Mouse (Mus musculus): ENCODE measurements at regions not wholly inside any gene's neighbourhood (a gene's known extent, or its start where the extent isn't known, plus 50 kb on each side); places are given as distances from the start of the nearest gene placed in this dataset.

- Histone ChIP-seq H3K27me3 (ENCODE audit: control insufficient read depth in 1 of 2, insufficient read depth in 2 of 2, low read length in 2 of 2) (peaks cover 0 to 2% of the 10 kb centered on the region in 2 experiments; a peak in 1 of 4 replicates), H3K27ac (ENCODE audit: control insufficient read depth, low read depth, low read length) (no peak overlapping the region), H3K4me1 (ENCODE audit: control insufficient read depth in 1 of 2, insufficient read depth in 2 of 2, low read length in 2 of 2) (no peaks in the 10 kb centered on the region), H3K36me3 (ENCODE audit: control insufficient read depth in 1 of 2, insufficient read depth in 2 of 2, low read length in 2 of 2) (no peaks in the 10 kb centered on the region), H3K9me3 (replicated peaks; ENCODE audit: insufficient read depth, low read length) (no peaks in the 10 kb centered on the region), H3K4me3 (ENCODE audit: control insufficient read depth in 1 of 2, insufficient read depth in 1 of 2, low read depth in 2 of 2, low read length in 2 of 2) (no peak overlapping the region), H3K9ac (ENCODE audit: control insufficient read depth, low read depth, low read length, poor library complexity, severe bottlenecking) (no peak overlapping the region), H3K79me2 (ENCODE audit: control insufficient read depth, insufficient read depth, low read length, poor library complexity) (no peaks in the 10 kb centered on the region)
- TF ChIP-seq ELF1 (IDR thresholded peaks at IDR 0.05; ENCODE audit: low read depth, low read length) (no peak), TBP (IDR thresholded peaks at IDR 0.05; ENCODE audit: low read depth, low read length) (no peak), CHD1 (IDR thresholded peaks at IDR 0.05; ENCODE audit: low read depth, low read length) (no peak), BHLHE40 (IDR thresholded peaks at IDR 0.05; ENCODE audit: borderline replicate concordance, low read depth, low read length) (no peak), ZMIZ1 (IDR thresholded peaks at IDR 0.05; ENCODE audit: low read depth, low read length) (no peak), ZNF384 (IDR thresholded peaks at IDR 0.05; ENCODE audit: low read depth, low read length) (no peak), RAD21 (IDR thresholded peaks at IDR 0.05; ENCODE audit: low read depth, low read length) (no peak), MAFK (IDR thresholded peaks at IDR 0.05; ENCODE audit: borderline replicate concordance, low read depth, low read length) (no peak), UBTF (IDR thresholded peaks at IDR 0.05; ENCODE audit: borderline replicate concordance, insufficient read depth, low read depth, low read length) (no peak), MAX (IDR thresholded peaks at IDR 0.05; ENCODE audit: low read length) (no peak), ZKSCAN1 (IDR thresholded peaks at IDR 0.05; ENCODE audit: low read depth, low read length) (no peak), EP300 (IDR thresholded peaks at IDR 0.05; ENCODE audit: low read depth in 1 of 2, low read length in 2 of 2) (no peak), MEF2A (IDR thresholded peaks at IDR 0.05; ENCODE audit: extremely low read depth, insufficient replicate concordance, low read depth, low read length, poor library complexity, severe bottlenecking) (no peak), NELFE (IDR thresholded peaks at IDR 0.05; ENCODE audit: low read depth, low read length) (no peak), SMC3 (IDR thresholded peaks at IDR 0.05; ENCODE audit: low read depth, low read length) (no peak), MYC (IDR thresholded peaks at IDR 0.05; ENCODE audit: low read depth, low read length) (no peak), GATA1 (IDR thresholded peaks at IDR 0.05; ENCODE audit: low read depth, low read length) (no peak), E2F4 (IDR thresholded peaks at IDR 0.05; ENCODE audit: borderline replicate concordance, low read depth, low read length) (no peak)
- no peak for DNase-seq (ENCODE audit: low read depth, low spot score)
These were observed 1443.9 kb downstream of the Gsdmc2 start for GRCm38 (mm10) chr15:62400984-62401609.

- Histone ChIP-seq H3K9me3 (replicated peaks; ENCODE audit: insufficient read depth, low read length) (no peaks in the 10 kb centered on the region), H3K27ac (ENCODE audit: control insufficient read depth, low read depth, low read length) (no peak overlapping the region), H3K27me3 (ENCODE audit: control insufficient read depth in 1 of 2, insufficient read depth in 2 of 2, low read length in 2 of 2) (no peaks in the 10 kb centered on the region; a peak in 1 of 4 replicates), H3K4me1 (ENCODE audit: control insufficient read depth in 1 of 2, insufficient read depth in 2 of 2, low read length in 2 of 2) (no peaks in the 10 kb centered on the region), H3K4me3 (ENCODE audit: control insufficient read depth in 1 of 2, insufficient read depth in 1 of 2, low read depth in 2 of 2, low read length in 2 of 2) (no peak overlapping the region), H3K9ac (ENCODE audit: control insufficient read depth, low read depth, low read length, poor library complexity, severe bottlenecking) (no peak overlapping the region), H3K36me3 (ENCODE audit: control insufficient read depth in 1 of 2, insufficient read depth in 2 of 2, low read length in 2 of 2) (no peaks in the 10 kb centered on the region), H3K79me2 (ENCODE audit: control insufficient read depth, insufficient read depth, low read length, poor library complexity) (no peaks in the 10 kb centered on the region)
- DNase-seq (ENCODE audit: low read depth, low spot score): no peak
- TF ChIP-seq SMC3 (IDR thresholded peaks at IDR 0.05; ENCODE audit: low read depth, low read length) (no peak), SIN3A (IDR thresholded peaks at IDR 0.05; ENCODE audit: low read length) (no peak), USF2 (IDR thresholded peaks at IDR 0.05; ENCODE audit: borderline replicate concordance in 1 of 2, insufficient read depth in 1 of 2, low read depth in 1 of 2, low read length in 2 of 2) (no peak), GABPA (IDR thresholded peaks at IDR 0.05; ENCODE audit: low read depth, low read length) (no peak), TAL1 (IDR thresholded peaks at IDR 0.05; ENCODE audit: low read length) (no peak), MEF2A (IDR thresholded peaks at IDR 0.05; ENCODE audit: extremely low read depth, insufficient replicate concordance, low read depth, low read length, poor library complexity, severe bottlenecking) (no peak), POLR2AphosphoS5 (IDR thresholded peaks at IDR 0.05; ENCODE audit: borderline replicate concordance, low read depth, low read length) (no peak), POLR2A (IDR thresholded peaks at IDR 0.05; ENCODE audit: control insufficient read depth in 1 of 2, insufficient read depth in 1 of 2, low read depth in 1 of 2, low read length in 2 of 2, poor library complexity in 1 of 2) (no peak), USF1 (IDR thresholded peaks at IDR 0.05; ENCODE audit: low read depth, low read length) (no peak)
These were observed 1445.6 kb downstream of the Gsdmc2 start for GRCm38 (mm10) chr15:62399381-62399780.
